Mouse (Mus musculus): ENCODE data around the gene Mfap3. TPM values are rescaled to one million over a fixed set of nuclear protein-coding genes. Genes with fewer than 3 reads are reported as not detected.

Gene Mfap3
- 7.4 and 12.9 TPM in 2 replicates for polyA plus RNA-seq (2012; rRNA removed)

GRCm38 (mm10) chr11:57518091-57518750 is at the start of gene Mfap3, which contains the start of gene Fam114a2:
Mfap3 (plus strand) TSS chr11:57518664.
Fam114a2 (minus strand) TSS chr11:57518617.
- DNase-seq (ENCODE audit: low read depth, low spot score), result peak; percentile 55

DNA sequence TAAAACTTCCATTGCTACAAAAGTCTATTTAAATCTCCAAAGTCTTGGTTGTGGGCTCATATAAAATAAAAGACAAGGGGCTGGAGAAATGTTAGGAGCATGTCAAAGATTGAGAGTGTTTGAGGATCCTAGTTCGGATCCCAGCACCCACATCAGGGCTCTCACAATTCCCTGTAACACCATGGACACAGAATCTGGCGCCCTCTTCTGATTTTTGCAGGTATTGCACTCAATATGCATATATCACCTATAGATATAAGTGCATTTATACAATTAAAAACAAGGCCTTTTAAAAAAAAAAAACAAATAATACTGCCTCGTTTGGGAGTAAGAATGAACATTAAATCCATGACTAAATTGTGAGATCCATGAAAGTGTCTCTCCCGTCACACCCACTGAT is 49.8 kb upstream of the Mfap3 start:
- DNase-seq (ENCODE audit: low read depth, low spot score), result no peak
- WGBS, result 75% methylated on average over 4 of the region's 4 CpGs

More at GRCm38 (mm10) chr11:57518091-57518750, at the start of gene Mfap3, which contains the start of gene Fam114a2:
- under 1% methylated on average over 59 of the region's 59 CpGs for WGBS

- 42% methylated on average over 6 of the region's 6 CpGs for WGBS
- DNase-seq (ENCODE audit: low read depth, low spot score), result no peak
These were observed 48.4 kb upstream of the Mfap3 start for GRCm38 (mm10) chr11:57470056-57470455.

- WGBS, result 75% methylated on average over 7 of the region's 7 CpGs
- no peak for DNase-seq (ENCODE audit: low read depth, low spot score)
These were observed 47.5 kb upstream of the Mfap3 start for GRCm38 (mm10) chr11:57470979-57471378.

- WGBS, result 72% methylated on average over 6 of the region's 6 CpGs
- no peak for DNase-seq (ENCODE audit: low read depth, low spot score)
These were observed 44.0 kb upstream of the Mfap3 start for GRCm38 (mm10) chr11:57474296-57474941.

- WGBS, result 38% methylated on average over 6 of the region's 6 CpGs
- DNase-seq (ENCODE audit: low read depth, low spot score), result no peak
These were observed 43.3 kb upstream of the Mfap3 start for GRCm38 (mm10) chr11:57475119-57475518.

GRCm38 (mm10) chr11:57478077-57478476 is 40.4 kb upstream of the Mfap3 start:
- 86% methylated on average over 5 of the region's 5 CpGs for WGBS
- DNase-seq (ENCODE audit: low read depth, low spot score), result no peak

GRCm38 (mm10) chr11:57488436-57488835 is 30.0 kb upstream of the Mfap3 start:
- 64% methylated on average over 5 of the region's 5 CpGs for WGBS
- DNase-seq (ENCODE audit: low read depth, low spot score), result no peak

- 26% methylated on average over 3 of the region's 3 CpGs for WGBS
- DNase-seq (ENCODE audit: low read depth, low spot score), result no peak
These were observed 21.9 kb upstream of the Mfap3 start for GRCm38 (mm10) chr11:57496462-57497039.

DNA sequence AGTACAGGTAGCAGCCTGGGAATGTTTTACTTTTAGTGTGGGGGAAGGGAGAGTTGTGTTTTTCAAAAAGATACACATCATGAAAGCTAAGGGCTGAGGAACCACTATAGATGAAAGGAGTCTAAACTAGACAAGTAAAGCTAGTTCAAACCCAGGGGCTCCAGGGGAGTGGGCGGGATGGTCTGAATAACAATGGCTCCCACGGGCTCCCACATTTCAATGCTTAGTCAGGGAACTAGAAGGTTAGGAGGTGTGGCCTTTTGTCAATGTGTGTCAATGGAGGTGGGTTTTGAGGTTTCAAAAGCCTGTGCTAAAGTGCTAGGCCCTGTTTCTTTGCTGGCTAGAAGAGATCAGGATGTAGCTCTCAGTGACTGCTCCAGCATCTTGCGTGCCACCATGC is 20.8 kb upstream of the Mfap3 start:
- no peak for DNase-seq (ENCODE audit: low read depth, low spot score)
- WGBS, result 89% methylated on average over 3 of the region's 3 CpGs

DNA sequence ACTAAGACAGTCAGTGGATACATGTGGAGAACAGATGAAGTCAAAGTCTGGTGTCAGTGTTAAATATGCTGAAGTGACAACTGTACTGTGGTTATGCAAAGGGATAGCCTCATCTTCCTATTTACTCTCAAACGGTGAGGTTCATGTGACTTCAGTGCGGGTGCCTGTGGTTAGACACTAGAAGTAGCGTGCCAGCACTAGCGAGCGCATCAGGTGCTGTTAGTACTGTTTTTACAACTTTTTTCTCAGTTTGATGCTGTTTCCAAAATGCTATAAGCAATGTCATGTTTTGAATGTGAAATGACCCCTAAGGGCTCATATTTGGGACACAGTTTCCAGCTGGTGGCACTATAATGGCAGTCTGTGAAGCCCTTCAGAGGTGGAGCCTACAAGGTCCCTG is 20.2 kb upstream of the Mfap3 start:
- DNase-seq (ENCODE audit: low read depth, low spot score), result no peak
- 95% methylated on average over 5 of the region's 5 CpGs for WGBS

- no peak for DNase-seq (ENCODE audit: low read depth, low spot score)
- 95% methylated on average over 5 of the region's 5 CpGs for WGBS
These were observed 15.3 kb upstream of the Mfap3 start for GRCm38 (mm10) chr11:57503155-57503554.

DNA sequence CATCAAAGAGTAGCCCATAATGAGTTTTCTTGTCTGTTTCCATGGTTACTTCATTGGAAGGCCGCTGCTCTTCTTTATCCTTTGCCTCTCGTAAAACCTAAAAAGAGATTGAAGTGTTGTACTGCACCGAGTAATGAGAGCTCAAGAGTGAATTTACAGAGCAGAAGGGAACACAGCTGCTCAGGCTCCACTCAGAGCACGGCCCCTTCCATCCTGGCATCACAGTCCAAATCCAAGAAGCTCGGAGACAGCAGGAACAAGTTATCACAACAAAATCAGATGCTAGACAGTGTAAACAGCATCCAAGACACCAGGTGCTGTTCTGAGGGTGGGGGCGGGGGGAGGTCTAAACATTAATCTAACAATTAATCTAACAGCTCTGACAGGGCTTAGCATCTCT is 11.6 kb upstream of the Mfap3 start:
- 64% methylated on average over 6 of the region's 6 CpGs for WGBS
- DNase-seq (ENCODE audit: low read depth, low spot score), result no peak

- WGBS, result 80% methylated on average over 5 of the region's 5 CpGs
- DNase-seq (ENCODE audit: low read depth, low spot score), result no peak
These were observed 3.2 kb upstream of the Mfap3 start for GRCm38 (mm10) chr11:57515218-57515617.

DNA sequence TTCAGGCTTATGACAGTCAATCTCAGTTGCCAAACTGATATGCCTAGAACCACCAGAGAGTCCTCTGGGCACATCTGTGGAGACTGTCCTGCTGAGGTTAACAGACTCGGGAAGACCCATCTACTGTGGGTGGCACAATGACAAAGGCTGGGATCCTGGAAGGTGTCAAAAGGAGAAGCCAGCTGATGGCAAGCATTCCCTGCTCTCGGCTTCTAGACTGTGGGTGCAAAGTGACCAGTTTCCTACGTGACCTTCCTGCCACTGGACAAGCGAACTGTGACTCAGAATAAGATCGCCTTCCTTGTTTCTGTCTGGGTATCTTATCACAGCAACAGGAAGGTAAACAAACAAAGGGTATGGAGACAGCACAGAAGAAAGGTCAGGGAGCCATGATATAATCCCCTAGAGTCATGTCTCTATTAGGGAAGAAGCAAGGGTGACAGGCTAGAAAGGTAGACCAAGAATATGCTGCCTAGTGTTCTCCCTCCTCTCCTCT is 1.5 kb upstream of the Mfap3 start:
- 48% methylated on average over 5 of the region's 5 CpGs for WGBS

DNA sequence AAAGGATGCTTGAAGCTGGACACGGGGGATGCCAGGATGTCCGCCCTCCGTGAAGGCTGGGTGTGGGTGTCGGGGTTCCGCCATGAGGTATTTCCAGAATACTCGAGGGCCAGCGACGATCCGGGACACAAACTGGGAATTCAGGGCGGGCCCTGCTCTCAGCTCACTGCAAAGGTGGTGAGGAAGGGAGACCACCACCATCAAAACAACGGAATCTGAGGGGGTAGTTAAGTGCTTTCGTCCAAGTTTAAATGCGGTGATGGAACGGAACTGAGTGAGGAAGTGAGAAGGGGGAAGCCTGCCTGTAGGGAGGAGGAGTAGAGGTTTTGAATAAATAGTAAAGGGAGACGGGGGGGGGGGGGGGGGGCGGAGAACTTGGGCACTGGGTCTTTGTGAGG is 286 bp downstream of the Mfap3 start:
- WGBS, result 1% methylated on average over 16 of the region's 16 CpGs
- DNase-seq (ENCODE audit: low read depth, low spot score), result no peak

More for the DNA sequence above, 1.5 kb upstream of the Mfap3 start:
- no peak for DNase-seq (ENCODE audit: low read depth, low spot score)

GRCm38 (mm10) chr11:57519304-57519703 is 840 bp downstream of the Mfap3 start:
- no peak for DNase-seq (ENCODE audit: low read depth, low spot score)
- 76% methylated on average over 5 of the region's 5 CpGs for WGBS

GRCm38 (mm10) chr11:57521206-57521605 is 2.7 kb downstream of the Mfap3 start:
- WGBS, result 91% methylated on average over 3 of the region's 3 CpGs
- no peak for DNase-seq (ENCODE audit: low read depth, low spot score)

DNA sequence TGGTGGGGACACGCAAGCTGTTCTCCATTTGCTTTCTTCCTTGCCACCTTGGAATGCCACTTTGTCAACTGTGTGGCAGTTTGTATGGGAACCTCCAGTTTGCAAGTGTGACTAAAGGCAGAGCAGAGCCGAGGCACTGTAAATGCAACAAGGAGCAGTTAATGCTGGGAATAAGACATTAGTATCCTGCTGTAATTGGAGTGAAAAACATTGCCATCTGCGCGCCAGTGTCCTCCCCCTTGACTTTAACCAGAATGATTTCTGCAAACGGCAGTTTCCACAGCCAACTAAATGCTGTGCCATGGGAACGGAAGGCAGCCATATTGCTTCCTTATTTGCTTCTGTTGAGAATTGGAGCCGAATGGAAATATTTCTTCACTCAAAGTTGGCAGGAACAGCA is 3.6 kb downstream of the Mfap3 start:
- 75% methylated on average over 7 of the region's 7 CpGs for WGBS
- DNase-seq (ENCODE audit: low read depth, low spot score), result no peak

GRCm38 (mm10) chr11:57523418-57523817 is 5.0 kb downstream of the Mfap3 start:
- WGBS, result 83% methylated on average over 3 of the region's 3 CpGs
- no peak for DNase-seq (ENCODE audit: low read depth, low spot score)

GRCm38 (mm10) chr11:57524597-57524996 is 6.1 kb downstream of the Mfap3 start:
- DNase-seq (ENCODE audit: low read depth, low spot score), result no peak

Data from large intestine, adult 2 months (tissue).